ENCODE assay signal across 29 mouse cellular contexts in genomic region chr16:91395633-91396392, GRCm38 (mm10). TPM values are rescaled to one million over a fixed set of nuclear protein-coding genes. Genes with fewer than 3 reads are reported as not detected.
DNase-seq lines count a peak whose midpoint lies in the region; ATAC-seq lines count a peak whose summit lies in the region.
"Had no signal": no experiment of that assay in that cellular context is flagged by ENCODE, and none has a peak within 500 bp of the region (broad histone marks: within the 10 kb centered on the region; RNA-seq: fewer than 3 reads in every experiment).

No protein-coding gene starts in this region.

- peak overlapping the region; percentile 48; the same call in 1 of the 2 replicates for H3K4me2 ChIP-seq in liver, embryonic 12.5 days
- H3K4me2 ChIP-seq: embryonic facial prominence, embryonic 12.5 days; forebrain, embryonic 13.5 days; heart, embryonic 12.5 days; limb, embryonic 12.5 days; midbrain, embryonic 15.5 days; neural tube, embryonic 12.5 days had no signal

- no peaks in the 10 kb centered on the region for H3K27me3 ChIP-seq in liver, embryonic 12.5 days (replicated peaks)
- H3K27me3 ChIP-seq: embryonic facial prominence, embryonic 12.5 days; forebrain, embryonic 13.5 days; heart, embryonic 12.5 days; limb, embryonic 12.5 days; midbrain, embryonic 15.5 days; neural tube, embryonic 12.5 days had no signal

- ATAC-seq in erythroblast, adult 5-6 weeks (replicated peaks; ENCODE audit: low FRiP score, poor library complexity, severe bottlenecking), result peak; percentile 80
- ATAC-seq in liver, embryonic 12.5 days, result peak; percentile 63
- ATAC-seq in megakaryocyte progenitor cell, adult 5-6 weeks (replicated peaks; ENCODE audit: poor library complexity), result 0 out of 2 replicates have a peak, but pooled peaks have one; percentile 18
- ATAC-seq: CD4-positive, CD25-positive, alpha-beta regulatory T cell, adult 4 months; forebrain, embryonic 13.5 days; midbrain, embryonic 15.5 days had no signal

- DNase-seq in layer of hippocampus, adult 11-12 months (ENCODE audit: low spot score), result peak; percentile 41
- no peak for DNase-seq in layer of hippocampus, adult 9-10 months (ENCODE audit: low spot score)
- no peak for DNase-seq in retina, embryonic 14.5 days (ENCODE audit: low spot score)
- no peak for DNase-seq in kidney, postnatal 4 days
- DNase-seq: adrenal gland, postnatal 36 days; cerebellum, adult 11 months; cerebellum, adult 9-11 months; gastrocnemius, postnatal 14 days; heart, postnatal 10 days; kidney, adult 18-20 months; kidney, postnatal 10 days; lung, adult 2 months; lung, postnatal 14 days had no signal

- H3K9me3 ChIP-seq in liver, embryonic 12.5 days (replicated peaks), result no peaks in the 10 kb centered on the region
- H3K9me3 ChIP-seq: embryonic facial prominence, embryonic 12.5 days; heart, embryonic 12.5 days; limb, embryonic 12.5 days; midbrain, embryonic 15.5 days; neural tube, embryonic 12.5 days had no signal

- H3K4me1 ChIP-seq in liver, embryonic 12.5 days, result peaks cover 41% of the 10 kb centered on the region
- H3K4me1 ChIP-seq: embryonic facial prominence, embryonic 12.5 days; forebrain, embryonic 13.5 days; heart, embryonic 12.5 days; hindbrain, embryonic 10.5 days; midbrain, embryonic 15.5 days; neural tube, embryonic 12.5 days had no signal

- peak overlapping the region; percentile 82 for H3K27ac ChIP-seq in liver, embryonic 12.5 days
- H3K27ac ChIP-seq: embryonic facial prominence, embryonic 12.5 days; forebrain, embryonic 13.5 days; hindbrain, embryonic 10.5 days; limb, embryonic 12.5 days; midbrain, embryonic 15.5 days; neural tube, embryonic 12.5 days had no signal

- H3K36me3 ChIP-seq in liver, embryonic 12.5 days, result peaks cover 89% of the 10 kb centered on the region

- H3K4me3 ChIP-seq in liver, embryonic 12.5 days, result no peak overlapping the region
- H3K4me3 ChIP-seq: embryonic facial prominence, embryonic 12.5 days; erythroblast, embryonic 14.5 days; forebrain, embryonic 13.5 days; heart, embryonic 12.5 days; hindbrain, embryonic 10.5 days; limb, embryonic 12.5 days; midbrain, embryonic 15.5 days; neural tube, embryonic 12.5 days had no signal

- 56% methylated on average over 8 of the region's 8 CpGs for WGBS in liver, embryonic 12.5 days (ENCODE audit: insufficient replicate concordance)

- H3K9ac ChIP-seq in liver, embryonic 12.5 days, result no peak overlapping the region
- H3K9ac ChIP-seq: embryonic facial prominence, embryonic 12.5 days; forebrain, embryonic 13.5 days; heart, embryonic 12.5 days; limb, embryonic 12.5 days; midbrain, embryonic 15.5 days; neural tube, embryonic 12.5 days had no signal

RNA-seq across cellular contexts. Expression of gene Gm21970, which starts 4.3 kb away (rescaled TPM):
- 12.3 TPM in 1 of 2 replicates, not detected in the other for total RNA-seq in erythroblast, adult 5-6 weeks (2015; ENCODE audit: low replicate concordance)
- 7.8 TPM in 1 of 2 replicates, not detected in the other for total RNA-seq in erythroblast, adult 5-6 weeks (2017; ENCODE audit: low replicate concordance)
- polyA plus RNA-seq in liver, embryonic 12.5 days (2016; fragmentation: Nextera tagmentation; extraction: Ambion mirVana), result not detected in 2 replicates
- total RNA-seq in megakaryocyte progenitor cell, adult 5-6 weeks (2015), result not detected in 2 replicates
- not detected in 2 replicates for total RNA-seq in megakaryocyte progenitor cell, adult 5-6 weeks (2017)
- total RNA-seq: adrenal gland, postnatal 36 days; gastrocnemius, postnatal 14 days; heart, postnatal 10 days; layer of hippocampus, postnatal 14 days; left cerebral cortex, postnatal 10 days had no signal
- polyA plus RNA-seq: CD4-positive, CD25-positive, alpha-beta regulatory T cell, adult 4 months; embryonic facial prominence, embryonic 12.5 days; erythroblast, embryonic 14.5 days; forebrain, embryonic 13.5 days; heart, embryonic 12.5 days; hindbrain, embryonic 10.5 days; limb, embryonic 12.5 days; lung, adult 2 months; midbrain, embryonic 15.5 days; neural tube, embryonic 12.5 days; spleen, adult 2 months; testis, adult 2 months had no signal

RNA-seq across cellular contexts. Expression of gene Il10rb, which starts 10.2 kb away (rescaled TPM):
- total RNA-seq in erythroblast, adult 5-6 weeks (2015; ENCODE audit: low replicate concordance), result 43.9 and 52.3 TPM in 2 replicates
- 39.4 and 48.8 TPM in 2 replicates for total RNA-seq in erythroblast, adult 5-6 weeks (2017; ENCODE audit: low replicate concordance)
- polyA plus RNA-seq in liver, embryonic 12.5 days (2016; fragmentation: Nextera tagmentation; extraction: Ambion mirVana), result 26.0 and 27.0 TPM in 2 replicates
- total RNA-seq in megakaryocyte progenitor cell, adult 5-6 weeks (2015), result 42.7 and 46.2 TPM in 2 replicates
- total RNA-seq in megakaryocyte progenitor cell, adult 5-6 weeks (2017), result 36.6 and 39.2 TPM in 2 replicates

RNA-seq across cellular contexts. Expression of gene Ifnar2, which starts 23.2 kb away (rescaled TPM):
- total RNA-seq in erythroblast, adult 5-6 weeks (2015; ENCODE audit: low replicate concordance), result 126 and 156 TPM in 2 replicates
- 132 and 164 TPM in 2 replicates for total RNA-seq in erythroblast, adult 5-6 weeks (2017; ENCODE audit: low replicate concordance)
- polyA plus RNA-seq in liver, embryonic 12.5 days (2016; fragmentation: Nextera tagmentation; extraction: Ambion mirVana), result 63.5 and 65.7 TPM in 2 replicates
- total RNA-seq in megakaryocyte progenitor cell, adult 5-6 weeks (2015), result 146 and 154 TPM in 2 replicates
- total RNA-seq in megakaryocyte progenitor cell, adult 5-6 weeks (2017), result 113 and 122 TPM in 2 replicates

Comparison
In these comparisons a context has a peak if more than half of its experiments do, and no peak if none do; other contexts are left out.
1. ATAC-seq: peak in every context shown above with its lines; median percentile 80 in erythroblast, adult 5-6 weeks; 63 in liver, embryonic 12.5 days; 18 in megakaryocyte progenitor cell, adult 5-6 weeks.